Mouse (Mus musculus): Measurements from ENCODE around the gene Elovl6.

DNA sequence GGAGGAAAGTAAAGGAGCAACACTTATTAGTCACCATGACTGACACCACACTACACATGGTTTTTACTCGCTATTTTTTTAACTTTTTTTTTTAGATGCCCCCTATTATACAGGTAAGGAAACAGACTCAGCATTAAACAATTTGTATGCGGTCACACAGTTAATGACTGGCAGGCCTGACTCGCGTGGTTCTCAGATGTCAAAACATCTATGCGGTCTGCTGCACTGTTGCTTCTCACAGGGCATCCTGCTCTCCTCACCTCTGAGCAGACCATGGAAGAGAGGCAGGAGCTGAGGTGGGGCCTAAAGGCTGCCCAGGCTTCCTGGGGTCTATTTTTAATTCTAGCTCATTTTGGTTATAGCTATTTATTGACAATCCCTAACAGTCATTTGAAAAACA lies 155.3 kb downstream of the Elovl6 start:
- TF ChIP-seq TAL1 (IDR thresholded peaks at IDR 0.05; ENCODE audit: low read length) = no peak
- no peak for TF ChIP-seq GATA1 (IDR thresholded peaks at IDR 0.05; ENCODE audit: low read length)

All from erythroblast, embryonic 14.5 days (primary cell).